Mouse (Mus musculus) cerebellum, adult 2 months (tissue): ENCODE data around the gene Gm44511.

ENCODE experiments used
- CTCF ChIP-seq: fragments of 200-500 bp; IDR thresholded peaks from 2 replicates; pipeline ENCODE4 v1.5.1; 2011; ENCODE audit warnings: low read depth, mild to moderate bottlenecking, control low read depth, low read length, moderate library complexity, borderline replicate concordance; ENCODE audit not compliant: insufficient read depth
- POLR2A ChIP-seq: fragments of 200-500 bp; IDR thresholded peaks from 2 replicates; pipeline ENCODE4 v1.6.1; 2011; ENCODE audit warnings: low read length, control low read depth, borderline replicate concordance; ENCODE audit not compliant: insufficient read depth

GRCm38 (mm10) chr6:128838342-128839265, 12.5 kb upstream of the Gm44511 start:
- no peak for TF ChIP-seq CTCF
- TF ChIP-seq POLR2A, result no peak
